ENCODE assay signal across 23 mouse cellular contexts in the genomic region with DNA sequence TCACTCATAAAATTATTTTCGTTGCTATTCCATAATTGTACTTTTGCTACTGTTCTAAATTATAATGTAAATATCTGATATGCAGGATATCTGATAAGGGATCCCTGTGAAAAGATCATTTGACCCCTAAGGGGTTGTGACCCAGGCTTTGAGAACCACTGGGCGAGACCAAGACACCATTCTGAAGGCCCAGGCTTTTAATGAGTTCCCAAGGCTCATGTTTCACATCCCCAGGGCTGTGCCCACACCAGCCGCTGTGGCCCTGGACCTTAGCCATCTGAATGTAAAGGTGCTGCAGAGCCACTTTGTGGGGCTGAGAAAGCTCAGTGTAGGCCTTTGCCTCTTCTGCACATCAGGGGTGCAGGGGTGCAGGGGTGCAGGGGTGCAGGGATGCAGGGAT.
A peak's percentile ranks its signal among the peaks of the same experiment; 100 is the strongest.
DNase-seq lines count a peak whose midpoint lies in the region; ATAC-seq and TF ChIP-seq lines count a peak whose summit lies in the region.
"Had no signal": no experiment of that assay in that cellular context is flagged by ENCODE, and none has a peak within 500 bp of the region (broad histone marks: within the 10 kb centered on the region; RNA-seq: fewer than 3 reads in every experiment).

No protein-coding gene starts in this region.

- DNase-seq in hindbrain, embryonic 10.5 days (ENCODE audit: low spot score), result no peak
- no peak for DNase-seq in hindbrain, embryonic 14.5 days (ENCODE audit: low spot score)
- DNase-seq in kidney, postnatal 36 days, result no peak
- DNase-seq in midbrain, embryonic 11.5 days (ENCODE audit: low spot score, missing footprints), result peak; percentile 68
- no peak for DNase-seq in midbrain, postnatal 0 days (ENCODE audit: low spot score)
- no peak for DNase-seq in urinary bladder, postnatal 36 days (ENCODE audit: low spot score in 2 of 2)
- DNase-seq: adrenal gland, adult 8-10 months; adrenal gland, postnatal 14 days; adrenal gland, postnatal 36 days; cerebellum, adult 11-12 months; cerebellum, adult 2 months; cerebellum, adult 9-10 months; cerebellum, postnatal 10 days; cerebellum, postnatal 25 days had no signal

- TF ChIP-seq CTCF in midbrain, postnatal 0 days (IDR thresholded peaks at IDR 0.05), result no peak

- H3K9me3 ChIP-seq in hindbrain, embryonic 10.5 days, result no peaks in the 10 kb centered on the region
- H3K9me3 ChIP-seq in hindbrain, embryonic 14.5 days (ENCODE audit: control insufficient read depth, low read length), result no peaks in the 10 kb centered on the region
- H3K9me3 ChIP-seq in kidney, embryonic 15.5 days (replicated peaks), result no peaks in the 10 kb centered on the region
- H3K9me3 ChIP-seq in midbrain, embryonic 11.5 days (ENCODE audit: control insufficient read depth, low read length), result no peaks in the 10 kb centered on the region
- H3K9me3 ChIP-seq in midbrain, postnatal 0 days (ENCODE audit: low read length), result no peaks in the 10 kb centered on the region
- H3K9me3 ChIP-seq: embryonic facial prominence, embryonic 10.5 days; embryonic facial prominence, embryonic 12.5 days; forebrain, embryonic 12.5 days had no signal

- no peak overlapping the region for H3K9ac ChIP-seq in hindbrain, embryonic 14.5 days
- H3K9ac ChIP-seq in kidney, embryonic 15.5 days, result no peak overlapping the region
- H3K9ac ChIP-seq in midbrain, embryonic 11.5 days (ENCODE audit: low read length), result no peak overlapping the region
- H3K9ac ChIP-seq in midbrain, postnatal 0 days (replicated peaks; ENCODE audit: low read length, poor library complexity, severe bottlenecking), result no peak overlapping the region
- H3K9ac ChIP-seq: embryonic facial prominence, embryonic 12.5 days; forebrain, embryonic 12.5 days had no signal

- peaks cover 51% of the 10 kb centered on the region for H3K4me1 ChIP-seq in hindbrain, embryonic 10.5 days (replicated peaks)
- H3K4me1 ChIP-seq in hindbrain, embryonic 14.5 days (replicated peaks; ENCODE audit: control insufficient read depth, insufficient read depth, low read length), result peaks cover 19% of the 10 kb centered on the region
- H3K4me1 ChIP-seq in kidney, embryonic 15.5 days, result peaks cover 5% of the 10 kb centered on the region; the same call in 1 of the 2 replicates
- H3K4me1 ChIP-seq in midbrain, embryonic 11.5 days (ENCODE audit: control insufficient read depth, insufficient read depth, low read length), result peaks cover 14% of the 10 kb centered on the region
- no peaks in the 10 kb centered on the region for H3K4me1 ChIP-seq in midbrain, postnatal 0 days (ENCODE audit: insufficient read depth, low read length)

- WGBS in hindbrain, embryonic 10.5 days, result 59% methylated on average over 3 of the region's 3 CpGs
- 73% methylated on average over 3 of the region's 3 CpGs for WGBS in hindbrain, embryonic 14.5 days
- 41% methylated on average over 3 of the region's 3 CpGs for WGBS in kidney, embryonic 15.5 days
- 68% methylated on average over 3 of the region's 3 CpGs for WGBS in midbrain, embryonic 11.5 days
- 81% methylated on average over 3 of the region's 3 CpGs for WGBS in midbrain, postnatal 0 days

- H3K27ac ChIP-seq in hindbrain, embryonic 10.5 days, result peak overlapping the region; percentile 37; the same call in 1 of the 2 replicates
- no peak overlapping the region for H3K27ac ChIP-seq in hindbrain, embryonic 14.5 days
- H3K27ac ChIP-seq in kidney, embryonic 15.5 days, result no peak overlapping the region
- no peak overlapping the region for H3K27ac ChIP-seq in midbrain, embryonic 11.5 days (ENCODE audit: low read depth, low read length)
- no peak overlapping the region for H3K27ac ChIP-seq in midbrain, postnatal 0 days (ENCODE audit: low read depth, low read length)
- H3K27ac ChIP-seq: embryonic facial prominence, embryonic 10.5 days; embryonic facial prominence, embryonic 12.5 days; forebrain, embryonic 12.5 days had no signal

- H3K4me3 ChIP-seq in hindbrain, embryonic 10.5 days, result no peak overlapping the region
- no peak overlapping the region for H3K4me3 ChIP-seq in hindbrain, embryonic 14.5 days (replicated peaks; ENCODE audit: low read length)
- H3K4me3 ChIP-seq in kidney, embryonic 15.5 days (replicated peaks), result no peak overlapping the region
- no peak overlapping the region for H3K4me3 ChIP-seq in midbrain, embryonic 11.5 days (ENCODE audit: low read depth, low read length)
- H3K4me3 ChIP-seq in midbrain, postnatal 0 days (ENCODE audit: low read depth, low read length), result no peak overlapping the region
- H3K4me3 ChIP-seq: embryonic facial prominence, embryonic 10.5 days; embryonic facial prominence, embryonic 12.5 days; forebrain, embryonic 12.5 days had no signal

- ATAC-seq in hindbrain, embryonic 14.5 days (ENCODE audit: low FRiP score), result no peak
- ATAC-seq in kidney, embryonic 15.5 days (replicated peaks; ENCODE audit: low FRiP score), result peak; percentile 66
- no peak for ATAC-seq in midbrain, embryonic 11.5 days (ENCODE audit: low FRiP score)
- ATAC-seq in midbrain, postnatal 0 days (ENCODE audit: low FRiP score), result no peak
- ATAC-seq: activated CD4-positive, CD25-positive, alpha-beta regulatory T cell, adult 4 months; forebrain, embryonic 14.5 days; forebrain, embryonic 16.5 days; Patski had no signal

- H3K27me3 ChIP-seq in hindbrain, embryonic 10.5 days (ENCODE audit: insufficient read depth, poor library complexity, severe bottlenecking), result no peaks in the 10 kb centered on the region
- H3K27me3 ChIP-seq in hindbrain, embryonic 14.5 days (ENCODE audit: control insufficient read depth, insufficient read depth, low read length), result no peaks in the 10 kb centered on the region
- H3K27me3 ChIP-seq in kidney, embryonic 15.5 days, result no peaks in the 10 kb centered on the region
- no peaks in the 10 kb centered on the region for H3K27me3 ChIP-seq in midbrain, embryonic 11.5 days (ENCODE audit: control insufficient read depth, insufficient read depth, low read length)
- H3K27me3 ChIP-seq in midbrain, postnatal 0 days (ENCODE audit: insufficient read depth, low read length), result no peaks in the 10 kb centered on the region
- H3K27me3 ChIP-seq: embryonic facial prominence, embryonic 12.5 days; forebrain, embryonic 12.5 days; Patski had no signal

- H3K36me3 ChIP-seq in hindbrain, embryonic 10.5 days, result peaks cover 9% of the 10 kb centered on the region
- no peaks in the 10 kb centered on the region for H3K36me3 ChIP-seq in hindbrain, embryonic 14.5 days (replicated peaks; ENCODE audit: control insufficient read depth, insufficient read depth)
- H3K36me3 ChIP-seq in kidney, embryonic 15.5 days, result no peaks in the 10 kb centered on the region
- H3K36me3 ChIP-seq in midbrain, embryonic 11.5 days (ENCODE audit: control insufficient read depth, insufficient read depth, low read length), result no peaks in the 10 kb centered on the region; the same call in 1 of the 2 replicates
- no peaks in the 10 kb centered on the region for H3K36me3 ChIP-seq in midbrain, postnatal 0 days (ENCODE audit: insufficient read depth, low read length)
- H3K36me3 ChIP-seq: embryonic facial prominence, embryonic 10.5 days; embryonic facial prominence, embryonic 12.5 days; forebrain, embryonic 12.5 days; G1E had no signal

- H3K4me2 ChIP-seq in hindbrain, embryonic 14.5 days (replicated peaks), result no peak overlapping the region
- H3K4me2 ChIP-seq in kidney, embryonic 15.5 days, result no peak overlapping the region
- no peak overlapping the region for H3K4me2 ChIP-seq in midbrain, embryonic 11.5 days
- no peak overlapping the region for H3K4me2 ChIP-seq in midbrain, postnatal 0 days (ENCODE audit: low read depth, low read length, poor library complexity, severe bottlenecking)
- H3K4me2 ChIP-seq: embryonic facial prominence, embryonic 12.5 days; forebrain, embryonic 12.5 days had no signal
